Mouse (Mus musculus) embryonic facial prominence, embryonic 14.5 days (tissue): ENCODE results near the gene Ddit4. TPM values are rescaled to one million over a fixed set of nuclear protein-coding genes. Genes with fewer than 3 reads are reported as not detected.

Experiments
- ATAC-seq: fragments of 200-750 bp; cut with Nextera tagmentation; 2 replicates; pipeline ENCODE4 v1.8.0; 2017; ENCODE audit warnings: low read depth, moderate number of reproducible peaks, moderate TSS enrichment
- DNase-seq: peaks from one replicate; pipeline ENCODE4 v3.0.0-alpha.2; 2015; ENCODE audit warnings: low spot score
- H3K27ac ChIP-seq: fragments of 300-500 bp; sonication (generic); replicated peaks from 2 replicates; pipeline ENCODE4 v1.5.1; 2014; ENCODE audit warnings: low read depth, mild to moderate bottlenecking, low read length, moderate library complexity
- H3K27me3 ChIP-seq: fragments of 300-500 bp; sonication (generic); replicated peaks from 2 replicates; pipeline ENCODE4 v1.6.1; 2014; ENCODE audit warnings: low read length; ENCODE audit not compliant: control insufficient read depth, insufficient read depth
- H3K36me3 ChIP-seq: fragments of 300-500 bp; sonication (generic); 2 replicates; pipeline ENCODE4 v1.6.1; 2014; ENCODE audit warnings: low read length, mixed read lengths; ENCODE audit not compliant: control insufficient read depth, insufficient read depth
- H3K4me1 ChIP-seq: fragments of 300-500 bp; sonication (generic); 2 replicates; pipeline ENCODE4 v1.6.1; 2014; ENCODE audit warnings: antibody characterized with exemption, low read length; ENCODE audit not compliant: control insufficient read depth, insufficient read depth
- H3K4me2 ChIP-seq: fragments of 300-500 bp; sonication (generic); 2 replicates; pipeline ENCODE4 v1.6.1; 2014; ENCODE audit warnings: low read depth, mild to moderate bottlenecking, low read length, moderate library complexity, mixed read lengths
- H3K4me3 ChIP-seq: fragments of 300-500 bp; sonication (generic); 2 replicates; pipeline ENCODE4 v1.5.1; 2014; ENCODE audit warnings: low read depth, mild to moderate bottlenecking, low read length
- H3K9ac ChIP-seq: fragments of 300-500 bp; sonication (generic); 2 replicates; pipeline ENCODE4 v1.6.1; 2014; ENCODE audit warnings: low read depth, mild to moderate bottlenecking, low read length, moderate library complexity, mixed read lengths
- H3K9me3 ChIP-seq: fragments of 300-500 bp; sonication (generic); 2 replicates; pipeline ENCODE4 v1.6.1; 2016; ENCODE audit warnings: low read length; ENCODE audit not compliant: control insufficient read depth
- WGBS: fragments of 180-500 bp; shearing (Covaris S2); extraction: QIAGEN DNeasy Blood & Tissue Kit; methylation state at CpG from one replicate; pipeline ENCODE4 v1.1.7; 2014; 5-methylcytosine and 5-hydroxymethylcytosine counted together
- polyA plus RNA-seq: library from polyadenylated mRNA; unstranded; fragments of >200 nt; fragmentation: Nextera tagmentation; extraction: Ambion mirVana; gene quantifications from 2 replicates; pipeline ENCODE4 v1.2.1, GENCODE M21; 2014

Gene Ddit4
- polyA plus RNA-seq, 1 experiment from 2014 or later = 9.2 TPM

DNA sequence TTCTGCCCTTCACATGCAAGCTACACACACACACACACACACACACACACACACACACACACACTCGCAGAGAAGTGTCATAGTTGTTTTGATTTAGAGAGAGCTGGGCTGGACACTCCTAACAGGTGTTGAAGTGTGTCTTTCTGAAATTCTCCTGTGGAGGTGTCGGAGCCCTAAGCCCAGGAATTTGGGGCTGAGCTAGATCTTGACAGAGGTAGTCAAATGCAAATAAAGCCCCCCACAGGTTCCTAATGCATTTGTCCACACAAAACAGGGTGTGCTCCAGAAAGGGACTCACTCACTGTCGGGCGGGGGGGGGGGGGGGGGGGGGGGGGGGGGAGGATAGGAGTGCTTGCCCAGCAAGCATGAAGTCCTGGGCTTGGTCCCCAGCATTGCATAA is 25.5 kb upstream of the Ddit4 start:
- no peak for ATAC-seq
- no peak overlapping the region for H3K4me3 ChIP-seq
- H3K27me3 ChIP-seq = no peaks in the 10 kb centered on the region
- WGBS = 58% methylated on average over 2 of the region's 4 CpGs
- no peak overlapping the region for H3K9ac ChIP-seq
- H3K4me1 ChIP-seq = peaks cover 38% of the 10 kb centered on the region
- H3K36me3 ChIP-seq = no peaks in the 10 kb centered on the region
- no peaks in the 10 kb centered on the region for H3K9me3 ChIP-seq
- no peak overlapping the region for H3K27ac ChIP-seq
- H3K4me2 ChIP-seq = no peak overlapping the region
- DNase-seq = no peak

DNA sequence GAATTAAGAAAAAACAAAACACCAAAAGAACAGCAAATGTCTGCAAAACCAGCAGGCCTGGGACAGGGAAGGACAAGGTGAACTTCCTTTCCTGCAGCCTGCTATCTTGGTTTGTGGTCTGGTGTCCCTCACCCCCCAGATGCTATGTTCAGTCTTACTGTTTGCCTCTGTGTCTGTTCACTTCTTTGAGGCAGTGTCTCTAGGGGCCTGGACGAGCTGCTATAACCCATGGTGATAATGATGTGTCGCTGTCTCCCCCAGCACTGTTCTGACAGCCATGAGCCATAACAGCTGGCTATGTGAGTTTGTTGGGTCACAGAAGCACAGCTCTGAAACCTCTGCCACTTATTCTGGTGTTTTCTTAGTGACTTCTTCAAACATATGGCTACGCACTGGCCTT is 23.2 kb upstream of the Ddit4 start:
- Histone ChIP-seq H3K27ac (peak overlapping the region; percentile 66), H3K9ac (no peak overlapping the region), H3K4me3 (no peak overlapping the region), H3K9me3 (no peaks in the 10 kb centered on the region), H3K36me3 (no peaks in the 10 kb centered on the region), H3K4me2 (0 out of 2 replicates have a peak overlapping the region, but pooled peaks have one; percentile 16), H3K27me3 (no peaks in the 10 kb centered on the region), H3K4me1 (peaks cover 52% of the 10 kb centered on the region)
- WGBS = 65% methylated on average over 3 of the region's 3 CpGs
- DNase-seq (no peak), ATAC-seq (no peak)

DNA sequence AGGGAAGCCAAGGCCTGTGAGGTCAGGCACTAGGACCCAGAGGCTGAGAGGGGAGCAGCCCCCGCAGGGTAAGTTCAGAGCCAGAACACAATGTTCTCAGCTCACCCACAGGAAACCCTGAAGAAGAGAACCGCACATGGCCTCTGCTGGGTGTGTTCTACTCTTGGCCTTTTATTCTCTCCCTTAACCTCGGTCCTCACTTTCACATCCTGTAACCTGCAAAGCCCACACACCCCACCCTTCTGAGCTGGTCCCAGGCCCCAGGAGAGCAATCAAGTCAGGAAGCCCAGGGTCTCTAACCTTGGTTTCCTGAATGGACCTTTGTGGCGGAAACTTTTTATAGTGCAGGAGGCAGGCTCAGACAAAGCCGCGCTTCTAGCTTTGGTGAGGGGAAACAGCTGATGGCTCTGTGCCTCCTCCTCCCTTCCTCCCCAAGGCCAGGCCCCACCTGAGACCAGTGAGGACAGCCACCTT is 22.6 kb upstream of the Ddit4 start:
- H3K9me3 ChIP-seq = no peaks in the 10 kb centered on the region
- DNase-seq = peak; percentile 80
- H3K9ac ChIP-seq = peak overlapping the region; percentile 47
- WGBS = 13% methylated on average over 5 of the region's 6 CpGs
- H3K4me3 ChIP-seq = no peak overlapping the region
- ATAC-seq = peak; percentile 16; the same call in 1 of the 2 replicates
- H3K27me3 ChIP-seq = no peaks in the 10 kb centered on the region
- peak overlapping the region; percentile 16; the same call in 1 of the 2 replicates for H3K4me2 ChIP-seq
- H3K27ac ChIP-seq = peak overlapping the region; percentile 66
- H3K36me3 ChIP-seq = no peaks in the 10 kb centered on the region
- peaks cover 50% of the 10 kb centered on the region for H3K4me1 ChIP-seq

DNA sequence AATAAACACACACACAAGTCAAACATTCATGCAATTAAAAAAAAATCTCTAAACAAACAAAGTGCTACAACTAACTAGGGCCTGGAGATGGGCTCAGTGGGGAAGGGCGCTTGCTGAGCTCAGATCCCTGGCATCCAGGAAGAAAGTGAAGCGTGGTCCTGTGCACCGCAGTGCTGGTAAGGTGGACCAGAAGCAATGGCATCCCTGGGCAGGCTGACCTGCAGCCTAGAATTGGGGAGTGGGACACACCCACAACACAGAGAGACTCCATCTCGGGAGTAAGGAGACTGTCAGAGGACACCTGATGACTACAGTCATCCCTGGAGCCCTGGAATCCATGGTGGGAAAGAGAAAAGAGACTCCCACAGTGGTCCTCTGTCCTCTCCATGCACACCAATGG is 21.8 kb upstream of the Ddit4 start:
- no peak overlapping the region for H3K4me2 ChIP-seq
- 89% methylated on average over 4 of the region's 4 CpGs for WGBS
- no peaks in the 10 kb centered on the region for H3K27me3 ChIP-seq
- no peak overlapping the region for H3K4me3 ChIP-seq
- ATAC-seq (no peak), DNase-seq (no peak)
- H3K27ac ChIP-seq = no peak overlapping the region
- H3K4me1 ChIP-seq = peaks cover 42% of the 10 kb centered on the region
- H3K36me3 ChIP-seq = no peaks in the 10 kb centered on the region
- H3K9me3 ChIP-seq = no peaks in the 10 kb centered on the region
- no peak overlapping the region for H3K9ac ChIP-seq

DNA sequence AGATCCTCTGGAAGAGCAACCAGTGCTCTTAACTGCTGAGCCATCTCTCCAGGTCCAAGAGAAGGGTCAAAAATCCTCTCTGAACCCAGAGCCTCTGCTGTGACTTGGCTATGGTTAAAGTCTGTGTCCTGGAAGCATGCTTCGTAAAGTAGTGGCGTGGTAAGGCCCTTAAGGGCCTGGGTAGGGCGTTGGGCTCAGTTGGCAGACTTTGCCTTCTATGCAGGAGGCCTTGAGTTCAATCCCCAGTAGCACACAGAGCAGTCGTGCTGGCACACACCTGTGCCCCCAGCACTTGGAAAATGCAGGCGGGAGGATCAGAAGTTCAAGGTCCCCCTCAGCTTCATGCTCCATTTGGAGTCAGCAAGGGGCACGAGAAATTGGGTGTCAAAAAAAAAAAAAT is 21.4 kb upstream of the Ddit4 start:
- H3K9me3 ChIP-seq = no peaks in the 10 kb centered on the region
- DNase-seq = no peak
- no peak overlapping the region for H3K27ac ChIP-seq
- no peak overlapping the region for H3K4me3 ChIP-seq
- no peak for ATAC-seq
- H3K36me3 ChIP-seq = no peaks in the 10 kb centered on the region
- 72% methylated on average over 6 of the region's 6 CpGs for WGBS
- H3K27me3 ChIP-seq = no peaks in the 10 kb centered on the region
- H3K9ac ChIP-seq = no peak overlapping the region
- H3K4me1 ChIP-seq = peaks cover 38% of the 10 kb centered on the region
- no peak overlapping the region for H3K4me2 ChIP-seq

DNA sequence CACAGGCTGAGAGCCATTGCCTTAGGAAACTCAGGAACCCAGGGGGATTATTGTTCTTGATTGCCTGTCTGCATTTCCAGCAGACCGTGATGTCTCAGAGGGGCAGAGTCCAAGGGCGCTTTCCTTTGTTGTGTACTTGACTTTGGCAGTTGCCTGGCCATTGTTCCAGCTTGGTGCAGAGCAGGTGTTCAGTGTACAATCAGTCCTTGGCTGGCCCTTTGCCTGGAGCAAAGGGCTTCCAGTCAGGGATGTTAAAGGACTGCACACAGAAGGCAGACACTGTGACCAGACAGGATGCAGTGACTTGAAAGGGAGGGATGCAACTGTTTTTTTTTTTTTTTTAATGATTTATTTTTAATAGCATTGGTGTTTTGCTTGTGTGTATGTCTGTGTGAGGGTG is 20.9 kb upstream of the Ddit4 start:
- Histone ChIP-seq H3K4me2 (no peak overlapping the region), H3K27ac (no peak overlapping the region), H3K9ac (no peak overlapping the region), H3K27me3 (no peaks in the 10 kb centered on the region), H3K4me1 (peaks cover 36% of the 10 kb centered on the region), H3K9me3 (no peaks in the 10 kb centered on the region), H3K4me3 (no peak overlapping the region), H3K36me3 (no peaks in the 10 kb centered on the region)
- WGBS = 70% methylated on average over 2 of the region's 2 CpGs
- no peak for DNase-seq
- ATAC-seq = no peak

DNA sequence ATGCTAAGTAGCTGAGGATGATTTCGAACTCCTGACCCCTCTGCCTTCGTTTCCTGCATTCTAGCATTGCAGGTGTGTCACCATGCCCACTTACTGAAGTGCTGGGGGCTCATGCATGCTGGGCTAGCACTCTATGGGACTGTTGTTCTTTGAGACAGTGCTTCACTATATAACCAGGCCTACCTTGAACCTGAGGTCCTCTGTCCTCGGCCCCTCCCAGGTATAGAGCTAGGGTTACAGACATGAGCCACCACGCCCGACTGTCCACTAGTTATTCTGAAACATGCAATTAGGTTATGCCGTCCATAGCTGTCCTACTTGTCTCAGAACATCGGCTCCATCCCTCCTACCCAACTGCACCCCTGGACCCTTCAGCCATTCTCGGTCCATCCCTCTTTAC is 20.2 kb upstream of the Ddit4 start:
- Histone ChIP-seq H3K36me3 (no peaks in the 10 kb centered on the region), H3K4me2 (no peak overlapping the region), H3K27me3 (no peaks in the 10 kb centered on the region), H3K27ac (no peak overlapping the region), H3K4me1 (peaks cover 35% of the 10 kb centered on the region), H3K4me3 (no peak overlapping the region), H3K9me3 (no peaks in the 10 kb centered on the region), H3K9ac (no peak overlapping the region)
- DNase-seq (no peak), ATAC-seq (no peak)
- WGBS = 90% methylated on average over 8 of the region's 8 CpGs

DNA sequence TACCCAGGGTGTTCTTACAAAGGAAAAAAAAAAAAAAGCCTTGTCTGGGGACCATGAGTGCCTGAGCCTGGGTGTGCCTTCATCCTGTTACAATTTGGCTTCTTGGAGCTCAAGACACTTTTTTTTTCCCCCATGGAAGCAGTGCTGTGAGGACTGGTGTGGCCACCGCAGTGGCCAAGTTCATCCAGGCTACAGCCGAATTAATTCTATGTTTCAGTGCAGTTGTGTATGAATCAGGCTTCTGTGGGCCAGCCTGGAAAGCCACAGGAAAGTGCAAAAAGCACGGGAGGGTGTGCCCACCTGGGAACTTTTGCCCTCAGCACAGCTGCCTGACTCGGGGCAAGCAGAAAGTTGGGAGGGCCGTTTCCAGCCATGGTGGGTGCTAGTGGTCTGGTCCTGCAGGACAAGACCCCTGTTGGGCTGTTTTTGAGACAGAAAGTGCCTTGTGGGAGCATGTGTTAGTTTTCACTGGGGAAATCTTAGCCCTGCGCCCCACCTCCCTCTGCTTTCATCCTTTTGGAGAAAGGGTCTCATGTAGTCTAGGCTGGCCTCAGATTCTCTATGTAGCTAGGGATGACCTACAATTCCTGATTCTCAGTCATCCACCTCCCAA is 18.9 kb upstream of the Ddit4 start:
- Histone ChIP-seq H3K4me1 (peaks cover 46% of the 10 kb centered on the region), H3K27ac (peak overlapping the region; percentile 88), H3K36me3 (no peaks in the 10 kb centered on the region), H3K27me3 (no peaks in the 10 kb centered on the region), H3K4me3 (peak overlapping the region; percentile 53), H3K9ac (peak overlapping the region; percentile 81), H3K9me3 (no peaks in the 10 kb centered on the region), H3K4me2 (peak overlapping the region; percentile 70)
- 15% methylated on average over 6 of the region's 6 CpGs for WGBS
- ATAC-seq = peak; percentile 3; the same call in 1 of the 2 replicates
- DNase-seq = peak; percentile 65

DNA sequence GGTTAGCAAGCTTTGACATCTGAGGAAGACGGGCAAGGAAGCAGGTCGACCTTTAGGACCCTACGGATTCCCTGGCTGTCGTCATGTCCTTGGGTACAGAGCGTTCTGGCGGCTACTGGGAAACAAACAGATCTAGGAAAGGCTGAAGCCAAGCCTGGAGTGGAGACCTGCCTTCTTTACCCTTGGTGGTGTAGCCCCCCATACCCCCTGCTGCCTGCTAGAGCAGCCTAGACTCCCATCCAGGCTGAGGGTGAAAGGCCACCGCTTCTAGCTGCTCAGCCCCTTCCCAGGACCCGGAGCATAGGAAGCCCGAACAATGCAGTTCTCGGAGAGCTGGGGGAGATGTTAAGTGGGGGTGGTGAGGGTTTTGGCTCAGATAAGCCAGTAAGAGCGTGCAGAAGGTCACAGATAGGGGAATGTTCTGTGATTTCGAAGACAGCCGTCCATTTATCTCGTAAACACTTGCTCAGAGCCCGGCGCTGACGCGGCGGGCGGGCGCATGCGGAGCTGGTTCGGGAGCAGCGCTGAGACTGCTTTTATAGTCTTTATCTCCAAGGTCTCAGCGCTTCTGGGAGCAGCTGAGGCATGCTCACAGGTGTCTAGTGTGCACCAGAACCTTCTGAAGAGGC is 18.3 kb upstream of the Ddit4 start:
- Histone ChIP-seq H3K27ac (peak overlapping the region; percentile 88), H3K27me3 (no peaks in the 10 kb centered on the region), H3K4me2 (peak overlapping the region; percentile 70), H3K9ac (peak overlapping the region; percentile 81), H3K36me3 (no peaks in the 10 kb centered on the region), H3K4me3 (peak overlapping the region; percentile 53), H3K9me3 (no peaks in the 10 kb centered on the region), H3K4me1 (peaks cover 52% of the 10 kb centered on the region)
- 1% methylated on average over 24 of the region's 25 CpGs for WGBS
- peak; percentile 86 for DNase-seq
- peak; percentile 62 for ATAC-seq
